Mouse (Mus musculus) E14TG2a.4 (cell line): ENCODE results near the gene Crygn.

Experiments used
- CTCF ChIP-seq: conservative IDR thresholded peaks from 2 replicates; pipeline ENCODE4 v1.5.1; 2014; ENCODE audit warnings: low read length
- NANOG ChIP-seq: IDR thresholded peaks from 2 replicates; pipeline ENCODE4 v1.6.1; 2014; ENCODE audit warnings: borderline replicate concordance, low read length, mixed read lengths

GRCm38 (mm10) chr5:24713987-24714386 lies 43.8 kb downstream of the Crygn start:
- no peak for TF ChIP-seq CTCF
- no peak for TF ChIP-seq NANOG
